Mouse (Mus musculus) olfactory bulb, adult 2 months (tissue): Measurements from ENCODE around the gene Tcl1b5. TPM values are rescaled to one million over a fixed set of nuclear protein-coding genes. Genes with fewer than 3 reads are reported as not detected.
"Not testable (repeated sequence)": the region's sequence is repeated elsewhere in the genome, so short reads cannot be mapped to it uniquely, and the experiment has no call there.

Source experiments
- H3K27ac ChIP-seq: fragments of 200-500 bp; 2 replicates; pipeline ENCODE4 v1.5.1; 2012; ENCODE audit warnings: low read depth, low read length; ENCODE audit not compliant: insufficient read depth
- H3K4me1 ChIP-seq: fragments of 200-500 bp; 2 replicates; pipeline ENCODE4 v1.6.1; 2012; ENCODE audit warnings: low read length; ENCODE audit not compliant: control insufficient read depth, insufficient read depth
- H3K4me3 ChIP-seq: fragments of 200-500 bp; 2 replicates; pipeline ENCODE4 v1.5.1; 2012; ENCODE audit warnings: mild to moderate bottlenecking, low read depth, low read length, moderate library complexity; ENCODE audit not compliant: insufficient read depth
- CTCF ChIP-seq: fragments of 200-500 bp; IDR thresholded peaks from 2 replicates; pipeline ENCODE4 v1.5.1; 2012; ENCODE audit warnings: low read depth, mild to moderate bottlenecking, low read length, moderate library complexity; ENCODE audit not compliant: insufficient read depth
- POLR2A ChIP-seq: fragments of 200-500 bp; IDR thresholded peaks from 2 replicates; pipeline ENCODE4 v1.6.1; 2012; ENCODE audit warnings: mild to moderate bottlenecking, low read depth, low read length, moderate library complexity; ENCODE audit not compliant: insufficient read depth
- WGBS: fragments of 180-500 bp; shearing (Covaris S2); methylation state at CpG from one replicate; pipeline ENCODE4 v1.1.7; 2018; 5-methylcytosine and 5-hydroxymethylcytosine counted together
- polyA plus RNA-seq: library from polyadenylated mRNA; stranded (reverse); fragments of >200 nt; gene quantifications from 2 replicates; pipeline ENCODE4 v1.2.4, GENCODE M21; 2012; ENCODE audit warnings: low replicate concordance; ENCODE audit not compliant: missing spikeins, insufficient read depth, insufficient read length

Tcl1b5 gene
- polyA plus RNA-seq = not detected in 2 replicates

- H3K27ac ChIP-seq, H3K4me1 ChIP-seq, H3K4me3 ChIP-seq: not testable (repeated sequence)
- 79% methylated on average over 3 of the region's 3 CpGs for WGBS
Observed at GRCm38 (mm10) chr12:105176044-105176443, at the start of gene Tcl1b5. Gene Tcl1b5 (plus strand): TSS chr12:105176344.

GRCm38 (mm10) chr12:105126516-105126915, 49.6 kb upstream of the Tcl1b5 start:
- TF ChIP-seq CTCF = no peak
- TF ChIP-seq POLR2A = no peak
- Histone ChIP-seq H3K27ac (no peak overlapping the region), H3K4me3 (no peak overlapping the region), H3K4me1 (no peaks in the 10 kb centered on the region)
- WGBS = 69% methylated on average over 4 of the region's 4 CpGs

DNA sequence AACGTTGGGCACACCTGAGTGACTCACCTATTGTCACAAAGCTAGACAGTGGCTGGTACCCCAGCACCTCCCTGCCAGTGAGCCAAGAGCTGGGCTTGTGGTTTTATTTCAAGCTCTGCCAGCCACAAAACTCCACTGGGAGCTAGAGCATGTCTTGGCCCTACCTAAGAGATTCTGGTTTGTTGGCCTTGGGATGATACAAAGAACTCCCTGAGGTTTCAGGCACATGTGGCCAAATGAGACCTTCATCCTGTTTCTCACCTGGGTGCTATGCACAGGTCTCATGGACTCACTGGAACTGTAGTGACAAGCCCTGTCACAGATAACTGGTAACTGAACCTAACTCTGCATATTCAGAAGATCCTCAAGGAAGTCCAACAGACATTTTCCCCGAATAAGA, 48.5 kb upstream of the Tcl1b5 start:
- Histone ChIP-seq H3K4me3 (no peak overlapping the region), H3K27ac (no peak overlapping the region), H3K4me1 (no peaks in the 10 kb centered on the region)
- WGBS = 86% methylated on average over 2 of the region's 2 CpGs
- TF ChIP-seq CTCF (no peak), POLR2A (no peak)

DNA sequence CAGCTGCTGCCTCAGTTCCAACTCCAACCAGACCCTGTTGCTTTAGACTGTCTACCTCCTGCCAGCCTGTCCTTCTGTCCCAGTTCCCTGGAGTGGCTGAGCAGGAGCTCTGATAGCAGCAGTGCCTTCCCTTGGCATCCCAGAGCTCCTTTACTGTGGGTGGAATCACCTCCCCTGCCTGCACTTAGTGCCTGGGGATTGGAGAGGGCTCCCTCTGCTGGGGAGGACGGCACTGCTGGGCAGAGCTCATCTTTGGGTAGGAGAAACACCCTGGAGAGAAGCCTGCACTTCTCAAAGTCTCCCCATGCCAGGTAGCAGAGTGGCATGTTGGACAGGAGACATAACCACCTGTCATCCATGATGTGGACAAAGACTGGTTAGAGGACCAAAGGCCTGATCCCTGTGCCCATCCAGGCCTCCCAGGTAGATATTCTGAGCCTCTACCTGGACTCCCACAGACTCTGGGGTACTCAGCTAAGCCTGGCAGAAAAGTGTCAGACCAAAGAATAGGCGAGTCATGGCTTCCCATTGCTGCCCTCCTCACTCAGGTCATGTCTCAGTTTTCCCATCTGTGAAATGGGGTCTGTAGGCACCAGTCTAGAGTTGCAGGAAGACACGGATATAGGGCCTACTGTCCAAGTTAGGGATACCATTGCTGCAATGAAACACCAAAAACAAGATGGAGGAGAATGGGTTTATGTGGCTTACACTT, 46.5 kb upstream of the Tcl1b5 start:
- not testable (repeated sequence) for H3K27ac ChIP-seq, H3K4me1 ChIP-seq, H3K4me3 ChIP-seq
- WGBS = 72% methylated on average over 3 of the region's 3 CpGs

- WGBS = 77% methylated on average over 2 of the region's 2 CpGs
- not testable (repeated sequence) for H3K4me3 ChIP-seq, H3K4me1 ChIP-seq, H3K27ac ChIP-seq
Observed at GRCm38 (mm10) chr12:105134167-105134566, 42.0 kb upstream of the Tcl1b5 start.

- H3K27ac ChIP-seq, H3K4me1 ChIP-seq, H3K4me3 ChIP-seq: not testable (repeated sequence)
- WGBS = 86% methylated on average over 4 of the region's 4 CpGs
Observed at GRCm38 (mm10) chr12:105134826-105135225, 41.3 kb upstream of the Tcl1b5 start.

- H3K27ac ChIP-seq, H3K4me3 ChIP-seq, H3K4me1 ChIP-seq: not testable (repeated sequence)
- WGBS = 83% methylated on average over 1 of the region's 1 CpGs
Observed at GRCm38 (mm10) chr12:105137729-105138128, 38.4 kb upstream of the Tcl1b5 start.

DNA sequence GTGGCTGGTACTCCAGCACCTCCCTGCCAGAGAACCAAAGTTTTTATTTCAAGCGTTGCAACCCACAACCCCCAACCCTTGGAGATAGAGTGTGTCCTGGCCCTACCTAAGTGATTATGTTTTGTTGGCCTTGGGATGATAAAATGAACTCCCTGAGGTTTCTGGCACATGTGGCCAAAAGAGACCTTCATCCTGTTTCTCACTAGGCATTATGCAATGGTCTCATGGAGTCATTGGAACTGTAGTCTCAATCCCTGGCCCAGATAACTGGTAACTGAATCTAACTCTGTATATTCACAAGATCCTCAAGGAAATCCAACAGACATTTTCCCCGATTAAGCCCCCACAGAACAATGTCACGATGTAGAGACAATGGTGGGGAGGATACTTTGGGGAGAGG, 33.0 kb upstream of the Tcl1b5 start:
- Histone ChIP-seq H3K27ac (no peak overlapping the region), H3K4me1 (no peaks in the 10 kb centered on the region), H3K4me3 (no peak overlapping the region)
- TF ChIP-seq CTCF = no peak
- no peak for TF ChIP-seq POLR2A
- WGBS = 94% methylated on average over 3 of the region's 3 CpGs

- not testable (repeated sequence) for H3K27ac ChIP-seq, H3K4me3 ChIP-seq, H3K4me1 ChIP-seq
- WGBS = 53% methylated on average over 1 of the region's 1 CpGs
Observed at GRCm38 (mm10) chr12:105144928-105145327, 31.2 kb upstream of the Tcl1b5 start.

- WGBS = 87% methylated on average over 3 of the region's 3 CpGs
- no peak within 1 kb of the TSS for H3K4me3 ChIP-seq
- TF ChIP-seq POLR2A (no peak), CTCF (no peak)
- no peak within 1 kb of the TSS for H3K27ac ChIP-seq
- no peaks in the 10 kb centered on the region for H3K4me1 ChIP-seq
Observed at GRCm38 (mm10) chr12:105145714-105146113, 30.4 kb upstream of the Tcl1b5 start, which contains the start of gene Tcl1b2. Gene Tcl1b2 (plus strand): TSS chr12:105146014.

DNA sequence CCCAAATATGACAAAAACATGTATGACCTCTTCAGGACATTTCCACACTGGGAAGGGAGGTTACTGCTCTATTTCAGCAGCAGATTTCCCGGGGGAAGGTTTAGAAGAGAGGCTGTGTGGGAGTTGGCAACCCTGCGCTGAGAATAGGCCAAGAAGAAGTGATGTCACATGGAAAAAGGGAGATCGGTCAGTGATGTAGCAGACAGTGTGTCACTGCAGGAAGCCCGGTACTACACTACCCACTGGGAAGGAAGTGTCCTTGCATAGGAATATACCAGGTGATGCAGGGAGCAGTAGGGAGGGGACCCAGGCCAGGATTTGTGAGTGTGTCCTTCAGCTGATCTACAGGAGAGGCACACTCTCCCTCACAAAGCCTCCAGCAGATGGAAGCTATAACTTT, 20.9 kb upstream of the Tcl1b5 start:
- not testable (repeated sequence) for H3K27ac ChIP-seq, H3K4me3 ChIP-seq, H3K4me1 ChIP-seq
- 39% methylated on average over 4 of the region's 4 CpGs for WGBS
